Mouse (Mus musculus) T-helper 17 cell (primary cell): Measurements from ENCODE around the gene Vtcn1.
"Not testable (repeated sequence)": the region's sequence is repeated elsewhere in the genome, so short reads cannot be mapped to it uniquely, and the experiment has no call there.

ENCODE experiments used
- in situ Hi-C, 2 experiments: fragments of 300-600 bp; cut with MboI, MseI; formaldehyde crosslinking; loops; 1 replicate in 1 of 2; 2 replicates in 1 of 2; pipeline ENCODE4 v1.15.1; 2025; ENCODE audit warnings: high pct_unique_total_duplicates in 2 of 2

The Vtcn1 gene

DNA sequence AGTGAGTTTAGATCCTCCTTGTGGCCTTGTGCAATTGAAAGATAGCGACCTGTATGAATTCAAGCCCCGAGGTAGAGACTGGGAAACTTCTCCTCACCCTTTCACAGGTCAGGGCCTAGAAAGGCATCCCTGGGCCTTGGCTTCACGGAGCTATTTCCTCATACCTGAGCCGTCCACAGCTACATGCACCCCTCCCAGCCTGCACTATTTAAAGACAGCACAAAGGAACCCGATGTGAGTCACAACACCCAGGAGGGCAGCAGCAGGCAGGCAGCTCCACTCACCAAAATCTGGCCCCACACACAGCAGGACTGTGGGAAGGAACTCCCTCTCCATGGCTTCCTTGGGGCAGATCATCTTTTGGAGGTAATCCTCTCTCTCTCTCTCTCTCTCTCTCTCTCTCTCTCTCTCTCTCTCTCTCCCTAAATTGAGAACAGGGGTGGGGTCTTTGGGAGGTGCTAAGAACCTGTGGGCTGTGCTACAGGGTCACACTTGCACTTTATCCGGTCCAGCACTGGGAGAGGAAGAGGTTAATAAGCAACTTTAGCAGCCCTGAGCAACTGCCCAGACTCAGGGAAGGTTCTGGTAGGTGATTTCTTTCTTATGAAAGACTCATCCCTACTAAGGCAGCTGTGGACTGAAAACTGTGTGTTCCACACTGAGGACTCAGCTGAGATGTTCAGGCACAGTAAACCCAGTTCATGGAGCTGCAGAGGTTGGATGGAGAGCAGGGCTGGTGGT lies at the start of gene Vtcn1:
Gene Vtcn1 (plus strand): TSS at position 235 of the 741 bp plus-strand sequence.
- in situ Hi-C loops: no loop called here

DNA sequence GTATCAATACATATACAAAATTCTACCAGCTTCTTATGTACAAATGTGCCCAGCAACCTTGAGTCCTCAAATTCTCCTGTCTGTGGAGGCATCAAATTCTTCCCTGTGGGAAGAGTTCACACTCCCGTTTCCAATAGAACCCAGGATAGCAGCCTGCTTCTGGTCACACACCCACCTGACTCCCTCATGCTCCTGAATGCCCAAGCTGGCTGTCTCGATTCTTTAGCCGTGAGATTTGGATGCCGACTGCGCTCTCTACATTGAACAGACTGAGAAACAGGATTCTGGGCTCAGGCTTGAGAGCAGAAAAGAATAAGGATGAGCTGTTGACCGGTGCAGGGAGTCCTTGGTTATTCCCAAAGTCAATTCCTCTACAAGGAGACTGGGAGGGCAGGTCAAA lies 48.3 kb upstream of the Vtcn1 start:
- in situ Hi-C loops: no loop called here

DNA sequence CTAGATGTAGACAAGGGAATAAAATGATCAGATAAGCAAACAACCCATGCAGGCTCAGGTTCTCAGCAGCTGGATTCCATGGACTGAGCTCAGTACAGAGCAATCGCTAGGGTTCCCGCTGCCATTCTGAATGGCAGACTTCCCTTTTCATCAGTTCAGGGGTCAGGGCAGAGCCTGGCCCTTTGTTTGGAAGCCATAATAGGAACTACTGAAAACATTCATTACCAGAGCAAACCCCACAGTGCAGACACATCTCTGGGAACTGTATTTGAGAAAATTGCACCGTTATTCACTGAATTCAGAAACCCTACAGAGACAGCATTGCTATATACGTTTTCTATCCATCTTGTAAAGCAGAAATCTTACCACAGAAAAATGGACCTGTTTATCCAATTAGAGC lies 47.7 kb upstream of the Vtcn1 start:
- in situ Hi-C loops: no loop called here

DNA sequence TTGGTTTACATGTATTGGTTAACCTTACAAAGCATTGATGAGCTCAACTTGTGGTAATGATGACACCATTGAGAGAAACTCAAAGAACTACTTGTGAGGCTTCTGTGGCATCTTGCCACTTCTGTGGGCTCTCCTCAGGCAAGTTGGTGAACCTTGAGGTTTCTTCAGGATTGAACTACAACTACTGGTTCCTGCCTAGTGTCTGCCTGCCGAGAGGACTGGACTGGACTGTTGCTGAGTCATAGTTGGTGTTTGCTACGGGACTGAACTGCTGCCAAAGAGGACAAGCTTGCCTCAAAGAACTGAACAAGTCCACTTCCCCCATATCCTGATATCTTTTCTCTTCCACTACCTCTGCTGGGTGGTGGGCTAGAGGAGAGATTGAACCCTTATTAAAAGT lies 39.2 kb upstream of the Vtcn1 start:
- in situ Hi-C loops: no loop called here

GRCm38 (mm10) chr3:100791670-100792069 lies 33.6 kb upstream of the Vtcn1 start:
- in situ Hi-C loops: no loop called here

- in situ Hi-C loops: no loop called here
Measured at GRCm38 (mm10) chr3:100793345-100793744, 31.9 kb upstream of the Vtcn1 start.

DNA sequence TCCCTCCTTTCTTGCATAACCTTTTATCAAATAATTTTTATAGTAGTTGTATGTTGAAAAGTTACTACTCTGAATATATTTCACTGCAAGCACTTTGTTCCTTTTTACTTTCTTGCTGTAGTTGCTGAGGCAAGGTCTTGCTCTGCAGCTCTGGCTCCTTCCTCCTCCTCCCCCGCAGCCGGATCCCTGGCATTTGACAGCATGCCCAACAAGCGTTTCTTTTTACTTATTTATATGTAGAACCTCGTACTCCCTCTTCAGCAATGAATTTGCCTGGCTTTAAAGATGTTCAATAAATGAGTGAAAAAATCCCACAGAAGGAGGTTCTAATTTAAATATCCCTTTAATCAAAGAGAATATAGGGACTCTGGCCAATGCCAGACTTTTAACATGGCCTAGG lies 28.7 kb upstream of the Vtcn1 start:
- in situ Hi-C loops: no loop called here

DNA sequence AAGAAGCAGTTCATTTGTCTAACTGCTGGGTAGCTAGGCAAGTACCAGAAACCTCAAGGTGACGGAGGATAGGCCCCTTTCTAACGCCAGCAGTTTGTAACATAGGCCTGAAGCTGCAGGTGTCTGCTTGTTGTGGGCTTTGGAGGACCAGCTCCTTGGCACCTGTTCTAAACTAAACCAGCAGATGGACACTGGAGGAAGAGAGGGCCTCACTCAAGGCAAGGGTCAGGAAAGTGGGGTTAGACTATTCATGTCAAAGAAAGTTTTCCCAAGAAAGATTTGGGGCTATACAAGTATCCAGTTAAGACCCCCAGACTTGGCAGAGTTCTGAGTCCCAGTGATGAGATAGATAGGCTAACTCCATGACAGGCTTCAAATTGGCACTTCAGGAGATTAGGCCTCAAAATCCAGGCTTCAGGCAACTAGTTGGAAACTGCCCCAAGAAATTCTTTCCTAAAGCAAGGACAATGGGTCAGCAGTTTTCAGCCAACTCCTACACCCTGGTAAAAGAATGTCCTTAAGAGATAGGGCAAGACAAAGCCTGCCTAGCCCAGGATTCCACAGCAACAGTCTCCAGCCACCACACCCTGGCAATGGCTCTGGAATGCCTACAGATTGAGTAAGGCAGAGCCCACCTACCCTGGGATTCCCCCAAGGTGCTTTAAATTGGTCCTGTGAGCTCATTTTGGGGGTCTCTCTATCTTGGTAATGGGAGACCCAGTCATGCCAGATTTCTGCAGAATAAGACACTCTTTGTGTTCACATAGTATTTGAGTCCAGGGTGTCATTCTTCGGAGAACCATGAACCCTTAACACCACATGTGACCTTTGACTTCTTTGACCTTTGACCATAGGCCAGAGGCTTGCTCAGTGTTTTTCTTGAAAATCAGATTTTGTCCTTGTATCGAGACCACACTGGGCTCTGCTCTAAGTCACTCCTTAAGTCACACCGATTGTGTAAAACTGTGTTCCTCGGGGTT lies 27.8 kb upstream of the Vtcn1 start:
- in situ Hi-C loops: no loop called here

- in situ Hi-C loops: no loop called here
Measured at GRCm38 (mm10) chr3:100798872-100799422, 26.3 kb upstream of the Vtcn1 start.

DNA sequence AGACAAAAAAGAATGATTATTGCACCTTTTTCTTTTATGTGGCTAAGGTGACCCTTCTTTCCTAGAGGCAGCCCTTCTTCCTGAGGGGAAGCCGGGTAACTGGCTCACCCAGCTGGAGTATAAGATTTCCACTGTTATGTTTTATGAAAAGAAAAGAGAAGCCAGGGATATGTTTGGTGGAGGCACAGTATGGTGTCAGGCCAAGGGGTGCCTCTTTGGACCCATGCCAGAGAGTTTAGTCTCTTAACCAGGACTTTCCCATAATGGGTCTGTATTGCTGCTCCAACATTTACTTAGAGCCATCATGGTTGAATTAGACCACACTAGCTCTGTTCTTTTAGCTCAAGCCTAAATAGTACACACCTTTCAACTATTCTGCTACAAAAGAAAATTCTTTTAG lies 20.3 kb upstream of the Vtcn1 start:
- in situ Hi-C loops: no loop called here

GRCm38 (mm10) chr3:100805925-100806324 lies 19.3 kb upstream of the Vtcn1 start:
- in situ Hi-C loops: no loop called here

DNA sequence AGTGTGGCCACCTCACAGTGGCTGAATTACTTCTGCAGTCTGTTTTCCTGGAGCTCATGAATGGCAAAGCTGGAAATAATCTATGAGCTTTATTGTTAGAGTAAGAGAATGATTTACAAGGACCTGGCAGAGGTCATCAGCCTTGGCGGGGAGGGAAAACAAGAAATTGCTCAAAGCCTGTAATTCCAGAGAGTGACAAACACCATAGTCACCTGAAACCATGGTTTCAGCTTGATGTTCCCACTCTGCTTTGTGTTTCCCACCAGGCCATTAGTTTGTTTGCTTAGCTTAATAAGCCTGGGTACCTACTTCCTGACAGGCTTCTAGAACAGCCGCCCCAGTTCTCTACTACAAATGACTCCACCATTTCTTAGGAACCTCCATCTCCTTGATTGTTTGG lies 14.8 kb upstream of the Vtcn1 start:
- in situ Hi-C loops: no loop called here

DNA sequence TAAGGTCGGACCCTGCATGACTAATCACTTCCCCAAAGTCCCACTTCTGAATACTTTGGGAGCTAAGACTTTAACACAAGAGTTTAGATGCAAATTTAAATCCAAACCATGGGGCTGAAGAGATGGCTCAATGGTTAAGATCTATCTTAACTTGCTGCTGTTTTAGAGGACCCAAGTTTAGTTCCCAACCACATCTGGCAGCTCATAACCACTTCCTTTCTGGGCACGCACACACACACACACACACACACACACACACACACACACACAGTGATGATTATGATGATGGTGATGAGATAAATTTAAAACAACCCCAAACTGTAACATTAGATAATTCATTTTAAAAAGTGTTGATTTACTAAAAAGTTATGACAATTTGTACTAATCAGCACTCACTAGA lies 13.4 kb upstream of the Vtcn1 start:
- in situ Hi-C loops: no loop called here

GRCm38 (mm10) chr3:100815490-100815889 lies 9.8 kb upstream of the Vtcn1 start:
- in situ Hi-C loops: not testable (repeated sequence)

- in situ Hi-C loops: no loop called here
Measured at GRCm38 (mm10) chr3:100818709-100819108, 6.5 kb upstream of the Vtcn1 start.

- in situ Hi-C loops: no loop called here
Measured at GRCm38 (mm10) chr3:100819571-100819970, 5.7 kb upstream of the Vtcn1 start.

GRCm38 (mm10) chr3:100820852-100821251 lies 4.4 kb upstream of the Vtcn1 start:
- in situ Hi-C loops: no loop called here

DNA sequence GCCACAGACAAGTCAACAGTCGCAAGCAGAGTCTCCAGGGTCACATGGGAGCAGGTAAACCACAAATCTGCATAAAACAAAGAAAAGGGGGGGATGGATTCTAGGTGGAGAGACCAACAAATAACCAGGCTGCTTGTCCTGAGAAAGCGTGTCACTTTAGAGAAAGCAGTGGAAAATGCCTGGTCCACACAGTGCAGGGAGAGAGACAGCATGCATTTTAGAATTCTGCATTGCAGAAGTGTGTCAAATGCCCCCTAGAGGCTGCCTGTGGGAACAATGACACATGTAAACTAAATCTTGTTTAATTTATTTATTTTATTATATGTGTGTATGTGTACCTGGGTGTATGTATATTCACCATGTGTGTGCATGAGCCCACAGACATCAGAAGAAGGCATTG lies 4.0 kb upstream of the Vtcn1 start:
- in situ Hi-C loops: no loop called here

GRCm38 (mm10) chr3:100843784-100844183 lies 18.5 kb downstream of the Vtcn1 start:
- in situ Hi-C loops: no loop called here

DNA sequence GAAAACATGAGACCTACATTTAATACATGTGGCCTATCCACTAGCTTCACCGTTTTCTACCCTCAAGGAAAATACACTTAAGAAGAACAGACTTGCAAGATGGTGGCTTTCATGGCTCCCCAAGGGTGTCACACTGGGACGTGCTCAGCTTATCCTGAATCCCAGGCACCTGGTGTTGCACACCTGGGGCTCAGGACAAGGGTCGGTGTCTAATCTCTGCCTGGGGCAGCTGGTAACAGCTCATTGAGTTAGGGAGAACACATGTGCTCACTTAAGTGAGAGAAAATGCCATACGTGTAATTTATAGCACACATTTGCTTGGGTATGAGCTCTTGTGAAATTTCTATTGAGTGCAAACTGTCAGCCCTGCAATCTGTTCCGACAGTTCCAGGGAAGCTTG lies 19.1 kb downstream of the Vtcn1 start:
- in situ Hi-C loops: no loop called here

DNA sequence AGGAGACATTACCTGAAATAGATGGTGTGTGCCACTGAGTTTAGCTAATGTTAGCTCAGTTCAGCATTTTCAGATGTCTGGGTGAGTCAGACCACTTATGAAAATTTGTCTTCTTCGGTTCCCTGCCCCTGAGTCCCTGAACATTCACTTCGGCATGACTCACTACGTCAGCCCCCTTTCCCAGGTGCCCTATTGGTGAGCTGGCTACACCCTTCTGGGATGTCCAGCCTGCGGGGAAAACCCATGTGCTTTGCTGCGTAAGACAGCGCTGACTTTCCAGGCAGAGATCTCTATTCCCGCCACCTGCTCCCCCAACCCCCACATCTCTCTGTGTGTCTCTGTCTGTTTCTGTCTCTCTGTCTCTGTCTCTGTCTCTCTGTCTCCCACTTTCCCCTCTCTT lies 23.1 kb downstream of the Vtcn1 start:
- in situ Hi-C loops: no loop called here

- in situ Hi-C loops: no loop called here
Measured at GRCm38 (mm10) chr3:100850468-100850867, 25.2 kb downstream of the Vtcn1 start.
